Mouse (Mus musculus) spleen, adult 12 weeks (tissue): ENCODE data around the gene Hoxb8.

Source experiments
- DNase-seq: peaks from one replicate; pipeline ENCODE4 v3.0.0; 2022; ENCODE audit warnings: low spot score

Gene Hoxb8

GRCm38 (mm10) chr11:96268031-96268745, 13.5 kb upstream of the Hoxb8 start:
- no peak for DNase-seq

GRCm38 (mm10) chr11:96269869-96270268, 11.8 kb upstream of the Hoxb8 start:
- DNase-seq = no peak

GRCm38 (mm10) chr11:96270996-96271540, 10.6 kb upstream of the Hoxb8 start, which contains the start of gene Hoxb9:
Gene Hoxb9 (plus strand): TSS chr11:96271457.
- DNase-seq = no peak

- no peak for DNase-seq
Observed at GRCm38 (mm10) chr11:96271541-96272011, 10.1 kb upstream of the Hoxb8 start.

GRCm38 (mm10) chr11:96272024-96272921, 9.4 kb upstream of the Hoxb8 start:
- no peak for DNase-seq

GRCm38 (mm10) chr11:96274428-96274827, 7.3 kb upstream of the Hoxb8 start:
- DNase-seq = no peak

GRCm38 (mm10) chr11:96275896-96276295, 5.8 kb upstream of the Hoxb8 start:
- DNase-seq = no peak

- DNase-seq = no peak
Observed at GRCm38 (mm10) chr11:96277151-96278044, 4.3 kb upstream of the Hoxb8 start.

GRCm38 (mm10) chr11:96278324-96278723, 3.4 kb upstream of the Hoxb8 start:
- no peak for DNase-seq

- peak; percentile 45 for DNase-seq
Observed at GRCm38 (mm10) chr11:96278773-96279172, 2.9 kb upstream of the Hoxb8 start.

- DNase-seq = no peak
Observed at GRCm38 (mm10) chr11:96279421-96280233, 2.1 kb upstream of the Hoxb8 start.

GRCm38 (mm10) chr11:96280399-96281378, 1.0 kb upstream of the Hoxb8 start:
- no peak for DNase-seq

GRCm38 (mm10) chr11:96281396-96281795, 309 bp upstream of the Hoxb8 start:
- DNase-seq = no peak

- no peak for DNase-seq
Observed at GRCm38 (mm10) chr11:96282795-96283430, 1.2 kb downstream of the Hoxb8 start.

GRCm38 (mm10) chr11:96284041-96284749, 2.5 kb downstream of the Hoxb8 start:
- DNase-seq = no peak

- DNase-seq = no peak
Observed at GRCm38 (mm10) chr11:96284774-96285734, 3.3 kb downstream of the Hoxb8 start.
